Mouse (Mus musculus): ENCODE measurements at regions not wholly inside any gene's neighbourhood (a gene's known extent, or its start where the extent isn't known, plus 50 kb on each side); places are given as distances from the start of the nearest gene placed in this dataset.
A peak's percentile ranks its signal among the peaks of the same experiment; 100 is the strongest.
"Not testable (repeated sequence)": the region's sequence is repeated elsewhere in the genome, so short reads cannot be mapped to it uniquely, and the experiment has no call there.

DNA sequence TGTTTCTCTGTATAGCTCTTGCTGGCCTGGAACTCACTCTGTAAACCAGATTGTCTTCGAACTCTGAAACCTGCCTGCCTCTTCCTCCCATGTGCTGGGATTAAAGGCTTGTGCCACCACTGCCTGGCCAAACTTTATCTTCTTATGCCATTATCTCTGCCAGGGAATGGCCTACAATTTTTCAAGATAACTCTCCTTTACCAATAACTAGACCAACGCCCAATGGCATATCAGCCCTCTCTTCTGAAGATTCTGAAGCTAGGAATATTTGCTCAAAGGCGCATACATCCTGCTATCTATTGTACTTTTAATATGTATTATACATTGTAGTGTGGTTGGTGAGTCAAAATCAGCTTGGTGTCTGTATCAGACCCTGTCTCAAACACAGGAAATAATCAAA lies 235.4 kb upstream of the Cts3 start:
- not testable (repeated sequence) for DNase-seq (ENCODE audit: low spot score in 2 of 2)

DNA sequence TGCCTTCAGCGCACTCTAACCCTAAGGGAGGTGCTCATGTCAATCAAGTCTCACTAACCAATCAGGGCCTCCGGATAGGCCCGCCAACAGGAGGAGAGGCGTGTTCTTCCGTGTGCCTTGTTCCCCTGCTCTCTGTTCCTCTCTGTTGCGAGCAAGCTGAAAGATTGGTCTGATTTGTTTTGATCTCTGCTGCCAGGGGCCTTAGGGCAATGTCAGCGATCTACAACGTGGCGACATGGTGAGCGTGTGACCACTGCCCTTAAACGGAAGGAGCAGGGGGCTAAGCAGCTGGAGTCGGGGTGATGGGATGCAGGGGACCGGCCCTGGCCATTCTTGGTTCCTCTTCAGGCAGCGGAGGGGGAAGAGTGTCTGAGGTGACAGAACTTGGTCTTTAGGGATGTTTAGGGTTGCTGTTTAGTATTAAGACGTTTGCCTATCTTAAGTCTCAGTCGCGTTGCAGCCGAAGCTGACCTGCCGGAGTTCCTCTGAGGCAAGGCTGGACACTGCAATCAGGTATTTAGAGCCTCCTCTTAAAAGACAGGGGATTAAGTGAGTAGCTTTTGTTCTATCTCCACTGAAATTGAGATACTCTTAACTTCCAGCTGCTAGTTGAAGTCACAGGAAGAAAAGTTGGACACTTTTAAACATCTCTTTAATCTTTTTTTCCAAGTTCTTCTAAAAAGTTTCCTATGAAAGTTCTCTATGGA lies 234.4 kb upstream of the Cts3 start:
- peak; percentile 33 to 63 for DNase-seq (ENCODE audit: low spot score in 2 of 2)

DNA sequence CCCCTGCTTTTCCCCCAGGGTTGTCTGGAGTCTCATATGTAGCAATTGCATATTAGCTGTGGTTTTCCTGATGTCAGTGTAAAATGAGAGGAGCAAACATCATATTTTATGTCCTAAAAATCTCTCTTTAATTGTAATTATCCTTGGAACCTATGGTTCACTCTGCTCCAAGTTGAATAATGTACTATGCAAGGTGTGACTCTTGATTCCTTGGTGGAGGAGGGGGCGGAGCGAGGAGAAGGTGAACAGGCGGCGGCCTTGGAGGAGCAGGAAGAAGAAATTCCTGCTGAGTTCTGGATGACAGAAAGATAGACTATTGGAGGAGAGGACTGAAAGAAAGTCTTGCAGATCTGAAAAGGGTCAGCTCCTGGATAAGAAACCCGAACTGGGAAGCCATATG lies 233.8 kb upstream of the Cts3 start:
- not testable (repeated sequence) for DNase-seq (ENCODE audit: low spot score in 2 of 2)

DNA sequence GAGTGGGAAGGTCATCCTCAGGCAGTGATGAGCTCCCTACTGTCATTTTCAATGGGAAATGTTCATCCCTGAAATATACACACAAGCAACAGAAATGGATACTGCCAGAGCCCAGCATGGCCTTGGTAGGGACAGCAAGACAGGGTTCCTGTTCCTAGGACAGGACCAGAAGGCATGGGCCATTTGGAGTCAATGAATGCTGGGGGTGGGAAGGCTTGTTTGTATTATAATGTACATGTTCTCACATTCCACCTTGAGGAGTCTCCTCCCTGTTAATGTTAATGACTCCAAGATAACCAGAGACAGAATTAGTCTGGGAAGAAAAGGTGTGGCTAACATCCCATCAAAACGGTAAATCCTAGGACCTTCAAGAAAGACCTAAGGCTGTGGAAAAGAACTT lies 193.5 kb upstream of the Cts3 start:
- not testable (repeated sequence) for DNase-seq (ENCODE audit: low spot score in 2 of 2)

Data from spleen, postnatal 4 days (tissue).